Mouse (Mus musculus) MEL (cell line): Measurements from ENCODE around the gene Fnip2. TPM values are rescaled to one million over a fixed set of nuclear protein-coding genes. Genes with fewer than 3 reads are reported as not detected.
A peak's percentile ranks its signal among the peaks of the same experiment; 100 is the strongest.

Experiments
- DNase-seq: peaks from one replicate; pipeline ENCODE4 v3.0.0; 2011; ENCODE audit warnings: low read depth, low spot score
- H3K27ac ChIP-seq: 2 replicates; pipeline ENCODE4 v1.5.1; 2012; ENCODE audit warnings: low read depth, mild to moderate bottlenecking, control low read depth, low read length, moderate library complexity; ENCODE audit not compliant: control insufficient read depth
- H3K27me3 ChIP-seq, 2 experiments: fragments of 150-350 bp in 1 of 2; sonication (generic) in 1 of 2; 2 replicates each; pipeline ENCODE4 v1.6.1; 2012; ENCODE audit warnings: low read length in 2 of 2, mild to moderate bottlenecking in 2 of 2, improper control_type of control experiment in 1 of 2, moderate library complexity in 1 of 2; ENCODE audit not compliant: insufficient read depth in 2 of 2, control insufficient read depth in 1 of 2
- H3K36me3 ChIP-seq, 2 experiments: 2 replicates each; pipeline ENCODE4 v1.6.1; 2012 to 2014; ENCODE audit warnings: low read length in 2 of 2, improper control_type of control experiment in 1 of 2, inconsistent platforms in 1 of 2, mild to moderate bottlenecking in 1 of 2; ENCODE audit not compliant: insufficient read depth in 2 of 2, control insufficient read depth in 1 of 2
- H3K4me1 ChIP-seq, 2 experiments: fragments of 150-350 bp in 1 of 2; sonication (generic) in 1 of 2; 2 replicates each; pipeline ENCODE4 v1.6.1; 2012; ENCODE audit warnings: low read length in 2 of 2, improper control_type of control experiment in 1 of 2, mild to moderate bottlenecking in 1 of 2; ENCODE audit not compliant: insufficient read depth in 2 of 2, control insufficient read depth in 1 of 2
- H3K4me3 ChIP-seq, 2 experiments: fragments of 150-350 bp in 1 of 2; sonication (generic) in 1 of 2; 2 replicates each; pipeline ENCODE4 v1.5.1; 2012; ENCODE audit warnings: low read depth in 2 of 2, low read length in 2 of 2, mild to moderate bottlenecking in 2 of 2, moderate library complexity in 2 of 2, control low read depth in 1 of 2, improper control_type of control experiment in 1 of 2; ENCODE audit not compliant: control insufficient read depth in 1 of 2, insufficient read depth in 1 of 2
- H3K79me2 ChIP-seq: 2 replicates; pipeline ENCODE4 v1.6.1; 2012; ENCODE audit warnings: mild to moderate bottlenecking, low read length, moderate library complexity; ENCODE audit not compliant: control insufficient read depth, poor library complexity, insufficient read depth
- H3K9ac ChIP-seq: 2 replicates; pipeline ENCODE4 v1.6.1; 2012; ENCODE audit warnings: low read depth, mild to moderate bottlenecking, control low read depth, low read length, moderate library complexity; ENCODE audit not compliant: control insufficient read depth, poor library complexity, severe bottlenecking
- H3K9me3 ChIP-seq: fragments of 150-350 bp; sonication (generic); replicated peaks from 2 replicates; pipeline ENCODE4 v1.6.1; 2012; ENCODE audit warnings: mild to moderate bottlenecking, low read length, improper control_type of control experiment, moderate library complexity; ENCODE audit not compliant: insufficient read depth
- BHLHE40 ChIP-seq: IDR thresholded peaks from 2 replicates; pipeline ENCODE4 v1.6.1; 2012; ENCODE audit warnings: low read depth, mild to moderate bottlenecking, inconsistent platforms, low read length, improper control_type of control experiment, borderline replicate concordance
- CHD1 ChIP-seq: IDR thresholded peaks from 2 replicates; pipeline ENCODE4 v1.6.1; 2012; ENCODE audit warnings: low read depth, mild to moderate bottlenecking, inconsistent platforms, low read length, improper control_type of control experiment
- CHD2 ChIP-seq: IDR thresholded peaks from 2 replicates; pipeline ENCODE4 v1.6.1; 2011; ENCODE audit warnings: low read length, improper control_type of control experiment
- EP300 ChIP-seq, 2 experiments: IDR thresholded peaks; 2 replicates each; pipeline ENCODE4 v1.6.1; 2011; ENCODE audit warnings: improper control_type of control experiment in 2 of 2, low read length in 2 of 2, low read depth in 1 of 2, mild to moderate bottlenecking in 1 of 2
- HCFC1 ChIP-seq: IDR thresholded peaks from 2 replicates; pipeline ENCODE4 v1.6.1; 2012; ENCODE audit warnings: low read depth, mild to moderate bottlenecking, inconsistent platforms, low read length, improper control_type of control experiment, moderate library complexity
- KAT2A ChIP-seq: conservative IDR thresholded peaks from 2 replicates; pipeline ENCODE4 v1.6.1; 2012; ENCODE audit warnings: low read depth, low read length, improper control_type of control experiment, inconsistent platforms
- MAFK ChIP-seq: IDR thresholded peaks from 2 replicates; pipeline ENCODE4 v1.6.1; 2011; ENCODE audit warnings: low read depth, mild to moderate bottlenecking, low read length, improper control_type of control experiment, borderline replicate concordance
- MAX ChIP-seq: IDR thresholded peaks from 2 replicates; pipeline ENCODE4 v1.6.1; 2011; ENCODE audit warnings: low read length, improper control_type of control experiment
- MYB ChIP-seq: IDR thresholded peaks from 2 replicates; pipeline ENCODE4 v1.6.1; 2011; ENCODE audit warnings: mild to moderate bottlenecking, low read depth, low read length, improper control_type of control experiment
- MYC ChIP-seq: IDR thresholded peaks from 2 replicates; pipeline ENCODE4 v1.6.1; 2011; ENCODE audit warnings: low read depth, mild to moderate bottlenecking, low read length, improper control_type of control experiment, moderate library complexity
- NELFE ChIP-seq: IDR thresholded peaks from 2 replicates; pipeline ENCODE4 v1.6.1; 2011; ENCODE audit warnings: low read depth, low read length, improper control_type of control experiment
- NRF1 ChIP-seq: IDR thresholded peaks from 2 replicates; pipeline ENCODE4 v1.6.1; 2014; ENCODE audit warnings: low read depth, mild to moderate bottlenecking, inconsistent platforms, low read length, improper control_type of control experiment, moderate library complexity; ENCODE audit not compliant: poor library complexity, insufficient read depth, severe bottlenecking
- POLR2A ChIP-seq, 2 experiments: IDR thresholded peaks; 2 replicates each; pipeline ENCODE4 v1.6.1; 2011 to 2012; ENCODE audit warnings: low read length in 2 of 2, mild to moderate bottlenecking in 2 of 2, control low read depth in 1 of 2, improper control_type of control experiment in 1 of 2, low read depth in 1 of 2, moderate library complexity in 1 of 2; ENCODE audit not compliant: control insufficient read depth in 1 of 2, insufficient read depth in 1 of 2, poor library complexity in 1 of 2
- SIN3A ChIP-seq: IDR thresholded peaks from 2 replicates; pipeline ENCODE4 v1.6.1; 2012; ENCODE audit warnings: low read length, improper control_type of control experiment, inconsistent platforms
- TCF12 ChIP-seq: IDR thresholded peaks from 2 replicates; pipeline ENCODE4 v1.6.1; 2014; ENCODE audit warnings: low read depth, mild to moderate bottlenecking, inconsistent platforms, low read length, improper control_type of control experiment, moderate library complexity
- USF1 ChIP-seq: IDR thresholded peaks from 2 replicates; pipeline ENCODE4 v1.6.1; 2014; ENCODE audit warnings: low read depth, mild to moderate bottlenecking, inconsistent platforms, low read length, improper control_type of control experiment, moderate library complexity
- polyA plus RNA-seq, 2 experiments: library from polyadenylated mRNA; stranded (reverse) in 1 of 2; unstranded in 1 of 2; fragments of >175 nt in 1 of 2; fragments of >200 nt in 1 of 2; gene quantifications; 2 replicates each; pipeline versions ENCODE4 v1.2.1 to v1.2.4; 2012; ENCODE audit warnings: low replicate concordance in 2 of 2, low read depth in 1 of 2; ENCODE audit not compliant: insufficient read length in 2 of 2, insufficient read depth in 1 of 2, missing spikeins in 1 of 2
- total RNA-seq: library from RNA; depleted of rRNA; stranded (reverse); fragments of 300-350 nt; gene quantifications from 2 replicates; pipeline ENCODE4 v1.2.3, GENCODE M21; 2012

The Fnip2 gene
- total and polyA plus RNA-seq, 3 experiments: 10.4 to 65.8 (median 11.0) TPM

- Histone ChIP-seq H3K4me3 (no peak overlapping the region), H3K27me3 (no peaks in the 10 kb centered on the region), H3K27ac (0 out of 2 replicates have a peak overlapping the region, but pooled peaks have one; percentile 11), H3K9ac (no peak overlapping the region), H3K9me3 (no peaks in the 10 kb centered on the region), H3K36me3 (peaks cover 0 to 39% of the 10 kb centered on the region in 2 experiments; a peak in 2 of 4 replicates), H3K4me1 (peaks cover 29 to 42% of the 10 kb centered on the region in 2 experiments), H3K79me2 (peaks cover 12% of the 10 kb centered on the region; the same call in 1 of the 2 replicates)
- TF ChIP-seq CHD1 (no peak), NRF1 (no peak), SIN3A (no peak), BHLHE40 (no peak), MAX (no peak), EP300 (IDR thresholded peaks at IDR 0.05; ENCODE audit: low read depth in 1 of 2, low read length in 2 of 2) (peak in 1 of 2 experiments; percentile 43; a peak in 1 of 4 replicates), TCF12 (peak; percentile 33; the same call in 1 of the 2 replicates), MYB (0 out of 2 replicates have a peak, but pooled peaks have one; percentile 32)
- DNase-seq: no peak
Observed at GRCm38 (mm10) chr3:79528451-79528850, 39.1 kb downstream of the Fnip2 start.

- H3K27me3 ChIP-seq: no peaks in the 10 kb centered on the region
- peaks cover 12% of the 10 kb centered on the region; the same call in 1 of the 2 replicates for H3K79me2 ChIP-seq
- no peak overlapping the region for H3K9ac ChIP-seq
- TF ChIP-seq TCF12 (no peak), MYC (no peak), CHD1 (no peak), CHD2 (no peak), HCFC1 (no peak), KAT2A (no peak), SIN3A (no peak), NELFE (no peak), MAX (no peak), USF1 (no peak), POLR2A (IDR thresholded peaks at IDR 0.05; ENCODE audit: control insufficient read depth in 1 of 2, insufficient read depth in 1 of 2, low read depth in 1 of 2, low read length in 2 of 2, poor library complexity in 1 of 2) (no peak), MAFK (no peak)
- TF ChIP-seq, all 39 proteins: peak for 0
- H3K27ac ChIP-seq: no peak overlapping the region
- H3K4me1 ChIP-seq: peaks cover 29 to 42% of the 10 kb centered on the region in 2 experiments
- no peak overlapping the region for H3K4me3 ChIP-seq
- no peaks in the 10 kb centered on the region for H3K9me3 ChIP-seq
- DNase-seq: no peak
- H3K36me3 ChIP-seq: peaks cover 0 to 39% of the 10 kb centered on the region in 2 experiments; a peak in 2 of 4 replicates
Observed at GRCm38 (mm10) chr3:79527921-79528320, 39.7 kb downstream of the Fnip2 start.
